Mouse (Mus musculus) midbrain, embryonic 16.5 days (tissue): ENCODE results near the gene Car10. TPM values are rescaled to one million over a fixed set of nuclear protein-coding genes. Genes with fewer than 3 reads are reported as not detected.

Source experiments
- ATAC-seq: fragments of 200-750 bp; cut with Nextera tagmentation; 2 replicates; pipeline ENCODE4 v1.8.0; 2017; ENCODE audit warnings: moderate TSS enrichment
- H3K27ac ChIP-seq: fragments of 300-500 bp; sonication (generic); 2 replicates; pipeline ENCODE4 v1.5.1; 2014; ENCODE audit warnings: mild to moderate bottlenecking, low read length, mixed read lengths
- H3K27me3 ChIP-seq: fragments of 300-500 bp; sonication (generic); 2 replicates; pipeline ENCODE4 v1.6.1; 2014; ENCODE audit warnings: low read depth, low read length, mixed read lengths; ENCODE audit not compliant: control insufficient read depth, insufficient read depth
- H3K36me3 ChIP-seq: fragments of 300-500 bp; sonication (generic); 2 replicates; pipeline ENCODE4 v1.6.1; 2014; ENCODE audit warnings: mild to moderate bottlenecking, low read length, moderate library complexity, mixed read lengths; ENCODE audit not compliant: control insufficient read depth, insufficient read depth
- H3K4me1 ChIP-seq: fragments of 300-500 bp; sonication (generic); 2 replicates; pipeline ENCODE4 v1.6.1; 2014; ENCODE audit warnings: mild to moderate bottlenecking, low read length, mixed read lengths; ENCODE audit not compliant: control insufficient read depth, insufficient read depth
- H3K4me2 ChIP-seq: fragments of 300-500 bp; sonication (generic); 2 replicates; pipeline ENCODE4 v1.6.1; 2014; ENCODE audit warnings: mild to moderate bottlenecking, low read length, mixed read lengths
- H3K4me3 ChIP-seq: fragments of 300-500 bp; sonication (generic); 2 replicates; pipeline ENCODE4 v1.5.1; 2014; ENCODE audit warnings: low read depth, mild to moderate bottlenecking, low read length, moderate library complexity, mixed read lengths
- H3K9ac ChIP-seq: fragments of 300-500 bp; sonication (generic); 2 replicates; pipeline ENCODE4 v1.6.1; 2014; ENCODE audit warnings: low read depth, low read length, mixed read lengths
- H3K9me3 ChIP-seq: fragments of 300-500 bp; sonication (generic); replicated peaks from 2 replicates; pipeline ENCODE4 v1.6.1; 2014; ENCODE audit warnings: mild to moderate bottlenecking, low read length, mixed read lengths; ENCODE audit not compliant: control insufficient read depth, poor library complexity, severe bottlenecking
- WGBS: fragments of 180-500 bp; shearing (Covaris S2); extraction: QIAGEN DNeasy Blood & Tissue Kit; methylation state at CpG from one replicate; pipeline ENCODE4 v1.1.7; 2014; 5-methylcytosine and 5-hydroxymethylcytosine counted together
- polyA plus RNA-seq: library from polyadenylated mRNA; unstranded; fragments of >200 nt; fragmentation: Nextera tagmentation; extraction: Ambion mirVana; gene quantifications from 2 replicates; pipeline ENCODE4 v1.2.1, GENCODE M21; 2015

The Car10 gene
- polyA plus RNA-seq, 1 experiment from 2014 or later: 65.4 TPM

DNA sequence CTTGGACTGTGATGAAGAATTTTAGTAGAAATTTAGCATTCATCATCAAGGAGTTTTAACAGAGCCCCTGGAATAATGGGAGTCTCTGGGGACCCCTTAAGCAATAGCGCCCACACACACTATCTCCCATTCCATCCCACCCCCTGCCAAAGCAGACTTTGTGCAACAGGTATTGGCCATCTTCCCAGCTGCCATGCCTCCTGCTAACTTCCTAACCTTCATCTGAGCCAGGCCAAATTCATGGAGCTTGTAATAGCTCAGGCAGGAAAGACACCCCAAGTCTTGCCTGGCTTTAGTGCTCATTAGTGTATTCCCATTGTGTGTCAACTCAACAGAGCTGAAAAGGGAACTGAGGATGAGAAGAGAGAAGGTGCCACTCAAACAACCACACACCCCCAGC is 481.8 kb downstream of the Car10 start:
- H3K9me3 ChIP-seq: no peaks in the 10 kb centered on the region
- WGBS: 100% methylated on average over 1 of the region's 1 CpGs
- no peak overlapping the region for H3K4me2 ChIP-seq
- H3K4me1 ChIP-seq: no peaks in the 10 kb centered on the region
- H3K27ac ChIP-seq: no peak overlapping the region
- H3K4me3 ChIP-seq: no peak overlapping the region
- H3K9ac ChIP-seq: no peak overlapping the region
- H3K36me3 ChIP-seq: no peaks in the 10 kb centered on the region
- ATAC-seq: no peak
- H3K27me3 ChIP-seq: no peaks in the 10 kb centered on the region

DNA sequence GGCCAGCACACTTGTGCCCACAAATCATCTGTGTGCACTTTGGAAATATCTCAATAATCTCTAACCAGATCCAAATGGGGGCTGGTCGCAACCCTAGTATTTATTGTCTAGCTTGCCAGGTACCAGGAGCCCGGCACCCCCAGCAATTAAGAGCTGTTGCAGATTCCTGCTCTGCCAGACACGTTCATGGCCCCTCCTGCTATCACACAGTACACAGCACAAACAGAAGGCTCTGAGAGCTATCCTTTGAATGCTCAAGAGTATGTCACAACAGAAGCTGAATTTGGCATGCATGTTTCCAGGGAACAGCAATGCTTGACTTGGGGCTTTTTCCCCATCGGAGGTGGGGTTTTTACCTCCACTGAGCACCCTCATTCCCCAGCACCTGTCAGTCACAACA is 483.5 kb downstream of the Car10 start:
- no peaks in the 10 kb centered on the region for H3K4me1 ChIP-seq
- 74% methylated on average over 4 of the region's 4 CpGs for WGBS
- H3K4me3 ChIP-seq: no peak overlapping the region
- H3K27me3 ChIP-seq: no peaks in the 10 kb centered on the region
- H3K9me3 ChIP-seq: no peaks in the 10 kb centered on the region
- H3K9ac ChIP-seq: no peak overlapping the region
- no peak overlapping the region for H3K4me2 ChIP-seq
- H3K27ac ChIP-seq: no peak overlapping the region
- no peak for ATAC-seq
- H3K36me3 ChIP-seq: no peaks in the 10 kb centered on the region

DNA sequence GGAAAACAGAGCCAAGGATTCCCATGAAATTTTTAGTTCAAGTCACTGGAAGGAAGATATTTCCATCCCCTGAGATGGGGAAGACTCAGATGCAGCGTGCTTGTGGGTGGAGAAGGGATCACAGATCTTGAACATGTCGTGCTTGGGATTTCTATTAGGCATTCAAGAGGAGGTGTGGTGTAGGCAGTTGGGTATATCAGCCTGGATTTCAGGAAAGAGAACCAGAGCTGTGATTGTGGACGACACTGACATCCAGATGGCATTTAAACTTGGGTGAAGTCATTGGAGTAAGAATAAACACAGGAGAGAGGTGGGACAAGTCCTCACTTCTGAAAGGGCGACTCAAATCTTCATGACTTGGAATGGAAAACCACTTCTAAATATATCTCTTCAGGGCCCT is 490.0 kb downstream of the Car10 start:
- Histone ChIP-seq H3K36me3 (no peaks in the 10 kb centered on the region), H3K27ac (no peak overlapping the region), H3K9me3 (no peaks in the 10 kb centered on the region), H3K4me1 (no peaks in the 10 kb centered on the region), H3K4me3 (no peak overlapping the region), H3K9ac (no peak overlapping the region), H3K27me3 (no peaks in the 10 kb centered on the region), H3K4me2 (no peak overlapping the region)
- no peak for ATAC-seq
- 84% methylated on average over 4 of the region's 4 CpGs for WGBS

DNA sequence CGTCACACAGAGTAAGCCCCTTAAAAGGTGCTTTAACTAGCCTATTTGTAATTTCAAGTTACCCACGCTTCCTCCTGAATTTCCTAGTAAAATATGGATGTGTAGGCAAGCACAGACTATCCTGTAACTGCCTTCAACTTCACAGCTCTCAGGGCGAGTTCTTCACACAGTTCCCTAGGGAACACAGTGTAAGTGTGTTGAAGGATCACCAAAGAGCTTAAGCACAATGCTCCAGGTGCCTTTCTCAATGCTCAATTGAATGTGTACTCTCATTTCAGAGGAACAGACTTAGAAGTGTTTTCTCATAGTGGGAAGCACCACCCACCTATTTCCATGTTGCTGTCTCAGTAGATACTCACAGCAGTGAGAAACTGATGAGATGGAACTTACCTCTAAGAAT is 492.8 kb downstream of the Car10 start:
- ATAC-seq: no peak

DNA sequence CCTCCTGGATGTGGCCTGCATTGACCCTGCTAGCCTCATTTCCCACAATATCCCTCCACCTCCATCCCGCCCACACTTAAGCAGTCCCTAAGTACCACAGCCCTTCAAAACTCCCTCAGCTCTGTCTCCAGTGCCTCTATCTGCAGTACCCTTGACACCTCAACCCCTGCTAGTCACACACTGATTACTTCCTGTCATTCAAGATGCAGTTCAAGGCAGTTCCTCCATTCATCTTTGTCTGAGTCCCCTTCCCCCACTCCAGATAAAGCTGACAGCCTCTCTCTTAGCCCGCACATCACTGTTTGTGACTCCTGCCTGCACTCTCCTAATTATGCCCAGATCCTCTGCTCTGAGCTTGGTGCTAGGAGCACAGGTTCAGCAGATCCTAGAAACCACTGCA is 496.2 kb downstream of the Car10 start:
- no peaks in the 10 kb centered on the region for H3K4me1 ChIP-seq
- WGBS: 27% methylated on average over 2 of the region's 2 CpGs
- no peaks in the 10 kb centered on the region for H3K36me3 ChIP-seq
- H3K4me2 ChIP-seq: no peak overlapping the region
- H3K27ac ChIP-seq: no peak overlapping the region
- H3K4me3 ChIP-seq: no peak overlapping the region
- no peaks in the 10 kb centered on the region for H3K27me3 ChIP-seq
- no peaks in the 10 kb centered on the region for H3K9me3 ChIP-seq
- H3K9ac ChIP-seq: no peak overlapping the region
- peak; percentile 36; the same call in 1 of the 2 replicates for ATAC-seq

More for the DNA sequence above, 492.8 kb downstream of the Car10 start:
- no peak overlapping the region for H3K27ac ChIP-seq
- H3K36me3 ChIP-seq: no peaks in the 10 kb centered on the region
- no peaks in the 10 kb centered on the region for H3K9me3 ChIP-seq
- 81% methylated on average over 3 of the region's 3 CpGs for whole genome bisulfite sequencing
- H3K4me3 ChIP-seq: no peak overlapping the region
- no peak overlapping the region for H3K4me2 ChIP-seq
- H3K4me1 ChIP-seq: no peaks in the 10 kb centered on the region
- H3K9ac ChIP-seq: no peak overlapping the region
- no peaks in the 10 kb centered on the region for H3K27me3 ChIP-seq

DNA sequence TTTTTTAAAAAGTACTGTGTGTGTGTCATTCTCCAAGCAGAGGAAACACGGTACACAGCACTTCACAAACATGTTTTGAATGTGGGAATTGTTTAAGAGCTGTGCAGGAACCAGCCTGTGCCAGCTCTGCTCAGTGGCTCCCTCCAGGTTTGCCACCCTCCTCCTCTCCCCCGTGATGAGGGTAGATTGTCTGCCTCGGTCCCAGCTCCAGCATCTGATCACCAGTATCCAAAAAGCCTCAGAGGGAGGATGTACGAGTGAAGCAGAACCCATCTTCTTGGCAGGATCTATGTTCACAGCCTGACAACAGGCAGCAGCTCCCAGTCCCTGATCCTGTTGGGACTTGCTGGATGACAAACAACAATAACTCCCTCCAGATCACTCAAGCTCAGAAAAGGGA is 500.3 kb downstream of the Car10 start:
- Histone ChIP-seq H3K9ac (no peak overlapping the region), H3K36me3 (no peaks in the 10 kb centered on the region), H3K9me3 (no peaks in the 10 kb centered on the region), H3K4me1 (no peaks in the 10 kb centered on the region), H3K27me3 (no peaks in the 10 kb centered on the region), H3K27ac (no peak overlapping the region), H3K4me3 (no peak overlapping the region), H3K4me2 (no peak overlapping the region)
- 63% methylated on average over 4 of the region's 4 CpGs for WGBS
- ATAC-seq: no peak

DNA sequence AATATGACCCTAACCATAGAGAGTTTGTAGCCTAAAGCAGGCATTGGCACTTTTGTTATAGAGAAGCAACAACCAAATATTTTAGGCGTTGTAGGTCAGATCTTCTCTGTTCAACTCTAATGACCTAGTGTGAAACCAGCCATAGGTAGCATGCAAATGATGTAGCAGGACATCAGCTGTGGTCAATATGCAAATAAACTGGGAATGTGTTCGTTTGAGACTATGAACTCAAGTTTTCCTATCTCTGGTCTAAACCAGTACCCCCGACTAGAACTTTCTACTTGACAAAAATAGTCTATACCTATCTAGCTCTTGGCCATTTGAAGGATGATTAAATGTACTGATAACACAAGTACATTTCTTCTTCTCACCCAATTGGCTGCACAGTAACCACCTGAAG is 501.9 kb downstream of the Car10 start:
- 83% methylated on average over 3 of the region's 3 CpGs for WGBS
- Histone ChIP-seq H3K4me1 (peaks cover 4% of the 10 kb centered on the region; the same call in 1 of the 2 replicates), H3K9me3 (no peaks in the 10 kb centered on the region), H3K4me2 (no peak overlapping the region), H3K9ac (no peak overlapping the region), H3K4me3 (no peak overlapping the region), H3K27ac (no peak overlapping the region), H3K36me3 (no peaks in the 10 kb centered on the region), H3K27me3 (no peaks in the 10 kb centered on the region)
- ATAC-seq: no peak

DNA sequence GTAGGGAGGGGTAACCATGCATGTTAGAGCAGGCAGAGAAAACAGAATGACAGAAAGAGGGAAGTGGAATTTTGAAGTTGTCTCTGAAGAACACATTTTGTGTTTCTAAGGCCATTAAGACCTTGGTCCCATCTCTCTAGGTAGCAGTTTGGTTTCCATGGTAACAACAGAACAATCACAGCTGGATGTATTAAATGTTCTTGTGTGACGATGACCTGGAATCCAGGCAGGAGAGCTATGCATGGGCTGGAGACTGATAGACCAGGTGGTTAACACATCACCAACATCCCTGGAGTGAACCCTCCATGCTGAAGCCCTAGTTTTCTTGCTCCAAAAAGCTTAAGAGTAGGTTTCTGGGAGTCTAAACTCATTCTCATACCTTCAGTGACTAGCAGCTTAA is 505.7 kb downstream of the Car10 start:
- Histone ChIP-seq H3K9ac (no peak overlapping the region), H3K27ac (no peak overlapping the region), H3K9me3 (no peaks in the 10 kb centered on the region), H3K4me1 (peaks cover 4% of the 10 kb centered on the region; the same call in 1 of the 2 replicates), H3K4me2 (no peak overlapping the region), H3K4me3 (no peak overlapping the region), H3K27me3 (no peaks in the 10 kb centered on the region), H3K36me3 (no peaks in the 10 kb centered on the region)
- ATAC-seq: no peak; the same call in 1 of the 2 replicates
- 35% methylated on average over 1 of the region's 1 CpGs for WGBS

GRCm38 (mm10) chr11:93607111-93607510 is 509.3 kb downstream of the Car10 start:
- Histone ChIP-seq H3K9me3 (no peaks in the 10 kb centered on the region), H3K9ac (no peak overlapping the region), H3K36me3 (no peaks in the 10 kb centered on the region), H3K4me2 (no peak overlapping the region), H3K4me3 (no peak overlapping the region), H3K27me3 (no peaks in the 10 kb centered on the region), H3K27ac (no peak overlapping the region), H3K4me1 (peaks cover 4% of the 10 kb centered on the region; the same call in 1 of the 2 replicates)
- ATAC-seq: no peak
- WGBS: 85% methylated on average over 1 of the region's 1 CpGs

GRCm38 (mm10) chr11:93608716-93609115 is 510.9 kb downstream of the Car10 start:
- WGBS: 36% methylated on average over 7 of the region's 7 CpGs
- no peak overlapping the region for H3K4me3 ChIP-seq
- no peaks in the 10 kb centered on the region for H3K36me3 ChIP-seq

More at GRCm38 (mm10) chr11:93608716-93609115, 510.9 kb downstream of the Car10 start:
- no peaks in the 10 kb centered on the region for H3K27me3 ChIP-seq
- H3K27ac ChIP-seq: no peak overlapping the region
- no peak overlapping the region for H3K4me2 ChIP-seq
- H3K9me3 ChIP-seq: no peaks in the 10 kb centered on the region
- ATAC-seq: no peak
- H3K4me1 ChIP-seq: no peaks in the 10 kb centered on the region
- no peak overlapping the region for H3K9ac ChIP-seq
